Mouse (Mus musculus) stomach, postnatal 0 days (tissue): ENCODE measurements around the gene Togaram2.

Source experiments
- CTCF ChIP-seq: IDR thresholded peaks from 2 replicates; pipeline ENCODE4 v1.5.1; 2016; ENCODE audit warnings: antibody characterized with exemption, low read depth, mild to moderate bottlenecking, moderate library complexity
- EP300 ChIP-seq: optimal IDR thresholded peaks from 2 replicates; pipeline ENCODE3; 2016; ENCODE audit warnings: antibody characterized with exemption

GRCm38 (mm10) chr17:71747561-71747960 lies 74.5 kb downstream of the Togaram2 start:
- no peak for TF ChIP-seq CTCF
- TF ChIP-seq EP300: no peak
